Mouse (Mus musculus) CH12.LX (cell line): ENCODE results near the gene Ap1s3. TPM values are rescaled to one million over a fixed set of nuclear protein-coding genes. Genes with fewer than 3 reads are reported as not detected.

ENCODE experiments used
- DNase-seq: peaks from one replicate; pipeline ENCODE4 v3.0.0-alpha.2; 2013; ENCODE audit errors: extremely low read depth
- H3K27ac ChIP-seq: 2 replicates; pipeline ENCODE4 v1.5.1; 2012; ENCODE audit warnings: low read depth, mild to moderate bottlenecking, control low read depth, moderate library complexity; ENCODE audit not compliant: insufficient read depth
- H3K27me3 ChIP-seq: replicated peaks from 2 replicates; pipeline ENCODE3; 2012; ENCODE audit warnings: inconsistent platforms
- H3K36me3 ChIP-seq, 2 experiments: replicated peaks in 1 of 2; 2 replicates each; pipeline versions ENCODE3 to v1.6.1; 2012; ENCODE audit warnings: inconsistent platforms in 1 of 2, low read length in 1 of 2, mild to moderate bottlenecking in 1 of 2, mixed read lengths in 1 of 2, moderate library complexity in 1 of 2; ENCODE audit not compliant: control insufficient read depth in 1 of 2, insufficient read depth in 1 of 2
- H3K4me1 ChIP-seq, 2 experiments: 2 replicates each; pipeline ENCODE4 v1.6.1; 2012; ENCODE audit warnings: inconsistent platforms in 1 of 2, moderate library complexity in 1 of 2; ENCODE audit not compliant: insufficient read depth in 2 of 2, control insufficient read depth in 1 of 2
- H3K4me2 ChIP-seq: 2 replicates; pipeline ENCODE4 v1.6.1; 2012; ENCODE audit warnings: low read depth, mild to moderate bottlenecking, control low read depth; ENCODE audit not compliant: poor library complexity, insufficient read depth, severe bottlenecking
- H3K4me3 ChIP-seq, 3 experiments: fragments of 150-350 bp in 1 of 3; sonication (generic) in 1 of 3; replicated peaks in 1 of 3; 2 replicates each; pipeline versions ENCODE3 to v1.5.1; 2011 to 2012; ENCODE audit warnings: low read depth in 2 of 3, low read length in 2 of 3, mild to moderate bottlenecking in 2 of 3, moderate library complexity in 2 of 3, control low read depth in 1 of 3, improper control_type of control experiment in 1 of 3, inconsistent platforms in 1 of 3, mixed read lengths in 1 of 3; ENCODE audit not compliant: poor library complexity in 1 of 3
- H3K79me2 ChIP-seq: replicated peaks from 2 replicates; pipeline ENCODE4 v1.6.1; 2012; ENCODE audit warnings: mild to moderate bottlenecking, moderate library complexity; ENCODE audit not compliant: control insufficient read depth, poor library complexity, insufficient read depth, severe bottlenecking; ENCODE audit errors: extremely low read depth
- H3K9ac ChIP-seq: 2 replicates; pipeline ENCODE4 v1.6.1; 2012; ENCODE audit warnings: low read depth, mild to moderate bottlenecking, control low read depth, moderate library complexity; ENCODE audit not compliant: insufficient read depth
- H3K9me3 ChIP-seq: replicated peaks from 2 replicates; pipeline ENCODE3; 2012; ENCODE audit warnings: low read length, inconsistent platforms, mixed read lengths
- E2F4 ChIP-seq: IDR thresholded peaks from 2 replicates; pipeline ENCODE4 v1.6.1; 2011; ENCODE audit warnings: low read depth, low read length, improper control_type of control experiment; ENCODE audit not compliant: insufficient replicate concordance
- ETS1 ChIP-seq: conservative IDR thresholded peaks from 2 replicates; pipeline ENCODE4 v1.6.1; 2012; ENCODE audit warnings: low read depth, mild to moderate bottlenecking, inconsistent platforms, low read length, improper control_type of control experiment, moderate library complexity
- JUN ChIP-seq: IDR thresholded peaks from 2 replicates; pipeline ENCODE4 v1.6.1; 2011; ENCODE audit warnings: low read depth, mild to moderate bottlenecking, low read length, improper control_type of control experiment, moderate library complexity; ENCODE audit not compliant: insufficient read depth
- KAT2A ChIP-seq: IDR thresholded peaks from 2 replicates; pipeline ENCODE4 v1.6.1; 2012; ENCODE audit warnings: low read length, improper control_type of control experiment, inconsistent platforms; ENCODE audit not compliant: insufficient replicate concordance
- MAFK ChIP-seq: IDR thresholded peaks from 2 replicates; pipeline ENCODE4 v1.6.1; 2011; ENCODE audit warnings: low read length, improper control_type of control experiment; ENCODE audit not compliant: insufficient replicate concordance
- MAZ ChIP-seq: IDR thresholded peaks from 2 replicates; pipeline ENCODE4 v1.6.1; 2012; ENCODE audit warnings: low read depth, mild to moderate bottlenecking, inconsistent platforms, low read length, improper control_type of control experiment, moderate library complexity
- MEF2A ChIP-seq: IDR thresholded peaks from 2 replicates; pipeline ENCODE4 v1.6.1; 2014; ENCODE audit warnings: low read depth, mild to moderate bottlenecking, inconsistent platforms, low read length, improper control_type of control experiment, borderline replicate concordance
- MXI1 ChIP-seq: IDR thresholded peaks from 2 replicates; pipeline ENCODE4 v1.6.1; 2011; ENCODE audit warnings: mild to moderate bottlenecking, low read depth, low read length, improper control_type of control experiment
- NELFE ChIP-seq: IDR thresholded peaks from 2 replicates; pipeline ENCODE4 v1.6.1; 2011; ENCODE audit warnings: low read depth, low read length, improper control_type of control experiment
- POLR2A ChIP-seq: IDR thresholded peaks from 2 replicates; pipeline ENCODE4 v1.6.1; 2011; ENCODE audit warnings: low read depth, mild to moderate bottlenecking, improper control_type of control experiment, low read length
- POLR2AphosphoS2 ChIP-seq: IDR thresholded peaks from 2 replicates; pipeline ENCODE4 v1.6.1; 2011; ENCODE audit warnings: low read depth, low read length, improper control_type of control experiment
- SIN3A ChIP-seq: IDR thresholded peaks from 2 replicates; pipeline ENCODE4 v1.6.1; 2012; ENCODE audit warnings: low read length, improper control_type of control experiment, inconsistent platforms
- TBP ChIP-seq: conservative IDR thresholded peaks from 2 replicates; pipeline ENCODE4 v1.6.1; 2011; ENCODE audit warnings: low read depth, low read length, improper control_type of control experiment
- TCF12 ChIP-seq: IDR thresholded peaks from 2 replicates; pipeline ENCODE4 v1.6.1; 2014; ENCODE audit warnings: low read depth, mild to moderate bottlenecking, inconsistent platforms, low read length, improper control_type of control experiment
- USF2 ChIP-seq: conservative IDR thresholded peaks from 2 replicates; pipeline ENCODE4 v1.6.1; 2011; ENCODE audit warnings: low read depth, low read length, improper control_type of control experiment
- ZC3H11A ChIP-seq: IDR thresholded peaks from 2 replicates; pipeline ENCODE4 v1.6.1; 2012; ENCODE audit warnings: low read depth, mild to moderate bottlenecking, inconsistent platforms, low read length, improper control_type of control experiment
- ZMIZ1 ChIP-seq: IDR thresholded peaks from 2 replicates; pipeline ENCODE4 v1.6.1; 2012; ENCODE audit warnings: low read depth, mild to moderate bottlenecking, inconsistent platforms, low read length, improper control_type of control experiment
- ZNF384 ChIP-seq: IDR thresholded peaks from 2 replicates; pipeline ENCODE4 v1.6.1; 2012; ENCODE audit warnings: low read depth, low read length, improper control_type of control experiment, inconsistent platforms
- dilution Hi-C: fragments of 300-500 bp; cut with MboI; formaldehyde crosslinking; loops from 2 replicates; pipeline ENCODE4 v1.14.3; 2020; ENCODE audit warnings: low sequenced_read_pairs; ENCODE audit not compliant: extremely low pct_unique_long_range_greater_than_20kb, extremely low pct_ligation_motif_present
- in situ Hi-C: fragments of 300-500 bp; cut with MboI; formaldehyde crosslinking; loops from 3 replicates; pipeline ENCODE4 v1.14.3; 2019; ENCODE audit warnings: low sequenced_read_pairs, low pct_ligation_motif_present, low pct_unique_long_range_greater_than_20kb, mixed read lengths
- polyA plus RNA-seq: library from polyadenylated mRNA; unstranded; fragments of >175 nt; gene quantifications from 2 replicates; pipeline ENCODE4 v1.2.1, GENCODE M21; 2012; ENCODE audit warnings: low read depth; ENCODE audit not compliant: insufficient read length
- total RNA-seq, 2 experiments: library from RNA; depleted of rRNA; stranded (reverse); fragments of 300-350 nt in 1 of 2; fragments of >200 nt in 1 of 2; gene quantifications; 2 replicates each; pipeline ENCODE4 v1.2.3; 2012 to 2014

Ap1s3 gene
- total and polyA plus RNA-seq, 3 experiments = 10.5 to 36.6 (median 13.9) TPM

DNA sequence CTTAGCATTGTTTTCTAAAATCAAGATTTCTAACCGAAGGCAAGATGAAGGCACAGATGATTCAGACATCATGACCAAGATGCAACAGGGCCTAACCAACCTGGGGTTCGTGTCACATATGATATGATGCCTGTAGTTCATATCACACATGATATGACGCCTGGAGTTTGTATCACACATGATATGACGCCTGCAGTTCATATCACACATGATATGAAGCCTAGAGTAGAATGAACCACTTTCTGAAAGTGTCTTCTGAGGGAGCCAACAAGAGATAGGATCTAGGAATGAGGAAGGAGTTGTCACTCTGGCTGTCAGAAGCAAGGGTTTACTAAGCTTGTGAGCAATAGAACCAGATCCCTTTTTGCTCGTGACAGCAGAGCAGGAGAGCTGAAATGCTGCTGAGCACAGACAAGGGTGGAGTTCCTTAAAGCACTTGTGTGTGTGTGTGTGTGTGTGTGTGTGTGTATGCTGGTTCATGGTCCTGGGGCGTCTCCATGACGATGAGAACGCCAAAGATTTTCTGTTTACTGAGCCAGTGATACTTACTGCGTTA lies 2.3 kb downstream of the Ap1s3 start:
- dilution Hi-C loops = no loop called here
- peaks cover 23% of the 10 kb centered on the region for H3K79me2 ChIP-seq
- H3K9me3 ChIP-seq = no peaks in the 10 kb centered on the region
- H3K27me3 ChIP-seq = no peaks in the 10 kb centered on the region
- in situ Hi-C loops = no loop called here
- H3K4me2 ChIP-seq = no peak overlapping the region
- H3K36me3 ChIP-seq = peaks cover 0 to 31% of the 10 kb centered on the region in 2 experiments
- DNase-seq = no peak
- H3K4me3 ChIP-seq = no peak overlapping the region
- peaks cover 4 to 48% of the 10 kb centered on the region in 2 experiments for H3K4me1 ChIP-seq
- H3K27ac ChIP-seq = no peak overlapping the region
- H3K9ac ChIP-seq = no peak overlapping the region
- TF ChIP-seq JUN (no peak), ZC3H11A (no peak)

GRCm38 (mm10) chr1:79664911-79665310 lies 6.9 kb downstream of the Ap1s3 start:
- H3K4me2 ChIP-seq = no peak overlapping the region
- H3K36me3 ChIP-seq = peaks cover 7 to 62% of the 10 kb centered on the region in 2 experiments
- H3K4me1 ChIP-seq = peaks cover 0 to 38% of the 10 kb centered on the region in 2 experiments; a peak in 3 of 4 replicates
- H3K79me2 ChIP-seq = peaks cover 18% of the 10 kb centered on the region
- H3K4me3 ChIP-seq = no peak overlapping the region
- peaks cover 8% of the 10 kb centered on the region for H3K9me3 ChIP-seq
- DNase-seq = no peak
- no peak overlapping the region for H3K27ac ChIP-seq
- H3K9ac ChIP-seq = no peak overlapping the region
- TF ChIP-seq MAFK = no peak
- no peak for TF ChIP-seq TCF12
- no peak for TF ChIP-seq POLR2A
- TF ChIP-seq MAZ = no peak
- no peak for TF ChIP-seq MEF2A
- TF ChIP-seq TBP = no peak
- TF ChIP-seq E2F4 = no peak
- no peak for TF ChIP-seq MXI1
- TF ChIP-seq SIN3A = no peak
- TF ChIP-seq ZMIZ1 = no peak
- TF ChIP-seq POLR2AphosphoS2 = no peak
- TF ChIP-seq USF2 = no peak
- TF ChIP-seq ETS1 = no peak
- no peak for TF ChIP-seq NELFE
- TF ChIP-seq KAT2A = no peak
- TF ChIP-seq JUN = no peak
- TF ChIP-seq ZNF384 = no peak
- dilution Hi-C loops = no loop called here
- no peaks in the 10 kb centered on the region for H3K27me3 ChIP-seq
- in situ Hi-C loops = no loop called here
